Comparison of ENCODE assay signal across 8 mouse cellular contexts in genomic region chr11:72134536-72135382, GRCm38 (mm10). TPM values are rescaled to one million over a fixed set of nuclear protein-coding genes. Genes with fewer than 3 reads are reported as not detected.
DNase-seq lines count a peak whose midpoint lies in the region; ATAC-seq and TF ChIP-seq lines count a peak whose summit lies in the region.

No protein-coding gene starts in this region.

- H3K9me3 ChIP-seq in forebrain, postnatal 0 days (ENCODE audit: low read length), result no peaks in the 10 kb centered on the region
- no peaks in the 10 kb centered on the region for H3K9me3 ChIP-seq in midbrain, embryonic 11.5 days (ENCODE audit: control insufficient read depth, low read length)

- peak overlapping the region; percentile 98 for H3K4me2 ChIP-seq in forebrain, postnatal 0 days (ENCODE audit: low read depth)
- H3K4me2 ChIP-seq in midbrain, embryonic 11.5 days, result peak overlapping the region; percentile 99

- no peak for DNase-seq in kidney, adult 2 months
- DNase-seq in kidney, postnatal 4 days, result no peak
- peak; percentile 59 to 63 for DNase-seq in cerebellum, adult 18-20 months
- DNase-seq in forebrain, postnatal 0 days, result no peak
- peak; percentile 92 for DNase-seq in midbrain, embryonic 11.5 days (ENCODE audit: low spot score, missing footprints)
- DNase-seq in layer of hippocampus, postnatal 14 days (ENCODE audit: low spot score in 2 of 2), result no peak
- no peak for DNase-seq in adipocyte (ENCODE audit: low spot score)

- peak; percentile 21; the same call in 1 of the 2 replicates for ATAC-seq in forebrain, postnatal 0 days
- ATAC-seq in midbrain, embryonic 11.5 days (ENCODE audit: low FRiP score), result peak; percentile 33; the same call in 1 of the 2 replicates
- ATAC-seq in activated CD4-positive, CD25-positive, alpha-beta regulatory T cell, adult 4 months, result no peak

- no peaks in the 10 kb centered on the region for H3K27me3 ChIP-seq in kidney, adult 2 months (replicated peaks; ENCODE audit: control insufficient read depth, insufficient read depth, low read length)
- H3K27me3 ChIP-seq in forebrain, postnatal 0 days (ENCODE audit: insufficient read depth, low read length), result peaks cover 15% of the 10 kb centered on the region; the same call in 1 of the 2 replicates
- peaks cover 47% of the 10 kb centered on the region for H3K27me3 ChIP-seq in midbrain, embryonic 11.5 days (ENCODE audit: control insufficient read depth, insufficient read depth, low read length)

- 31% methylated on average over 24 of the region's 24 CpGs for WGBS in kidney, adult 2 months
- 21% methylated on average over 23 of the region's 24 CpGs for WGBS in forebrain, postnatal 0 days
- whole genome bisulfite sequencing in midbrain, embryonic 11.5 days, result 13% methylated on average over 24 of the region's 24 CpGs

- no peaks in the 10 kb centered on the region for H3K36me3 ChIP-seq in kidney, adult 2 months (ENCODE audit: control insufficient read depth, insufficient read depth, low read length)
- no peaks in the 10 kb centered on the region for H3K36me3 ChIP-seq in forebrain, postnatal 0 days (ENCODE audit: insufficient read depth)
- H3K36me3 ChIP-seq in midbrain, embryonic 11.5 days (ENCODE audit: control insufficient read depth, insufficient read depth, low read length), result no peaks in the 10 kb centered on the region

- H3K9ac ChIP-seq in forebrain, postnatal 0 days, result peak overlapping the region; percentile 77
- peak overlapping the region; percentile 71; the same call in 1 of the 2 replicates for H3K9ac ChIP-seq in midbrain, embryonic 11.5 days (ENCODE audit: low read length)

- peaks cover 3% of the 10 kb centered on the region; the same call in 1 of the 2 replicates for H3K4me1 ChIP-seq in kidney, adult 2 months (ENCODE audit: control insufficient read depth, insufficient read depth, low read length)
- H3K4me1 ChIP-seq in forebrain, postnatal 0 days (ENCODE audit: insufficient read depth), result no peaks in the 10 kb centered on the region
- peaks cover 12% of the 10 kb centered on the region for H3K4me1 ChIP-seq in midbrain, embryonic 11.5 days (ENCODE audit: control insufficient read depth, insufficient read depth, low read length)

- TF ChIP-seq POLR2A in kidney, adult 2 months (IDR thresholded peaks at IDR 0.05; ENCODE audit: low read depth, low read length), result no peak

- peak overlapping the region; percentile 62 for H3K4me3 ChIP-seq in kidney, adult 2 months (ENCODE audit: insufficient read depth, low read depth, low read length)
- H3K4me3 ChIP-seq in forebrain, postnatal 0 days (ENCODE audit: low read depth, low read length), result peak overlapping the region; percentile 70
- peak overlapping the region; percentile 69 for H3K4me3 ChIP-seq in midbrain, embryonic 11.5 days (ENCODE audit: low read depth, low read length)

- no peak for TF ChIP-seq CTCF in kidney, adult 2 months (conservative IDR thresholded peaks at IDR 0.05; ENCODE audit: insufficient read depth, insufficient read length, low read depth, low read length)
- no peak for TF ChIP-seq CTCF in forebrain, postnatal 0 days (IDR thresholded peaks at IDR 0.05; ENCODE audit: low read depth)

- H3K27ac ChIP-seq in kidney, adult 2 months (ENCODE audit: insufficient read depth, low read depth, low read length), result no peak overlapping the region
- H3K27ac ChIP-seq in forebrain, postnatal 0 days (ENCODE audit: low read depth, low read length), result no peak overlapping the region
- no peak overlapping the region for H3K27ac ChIP-seq in midbrain, embryonic 11.5 days (ENCODE audit: low read depth, low read length)

RNA-seq across cellular contexts. Expression of gene Pitpnm3, which starts 0.8 kb away (rescaled TPM):
- 4.7 and 5.5 TPM in 2 replicates for polyA plus RNA-seq in kidney, adult 2 months (2012; rRNA removed)
- 7.8 and 14.0 TPM in 2 replicates for total RNA-seq in forebrain, postnatal 0 days (2014; rRNA removed)
- polyA plus RNA-seq in forebrain, postnatal 0 days (2015; fragmentation: Nextera tagmentation; extraction: Ambion mirVana), result 1.9 and 3.2 TPM in 2 replicates
- polyA plus RNA-seq in midbrain, embryonic 11.5 days (2014; fragmentation: Nextera tagmentation; extraction: Ambion mirVana), result 0.56 and 0.99 TPM in 2 replicates
- 10 to 100 TPM; 20.9 to 22.2 TPM for total RNA-seq in layer of hippocampus, postnatal 14 days (2021)
- not detected for polyA plus RNA-seq in activated CD4-positive, CD25-positive, alpha-beta regulatory T cell, adult 4 months (2017; shearing (Covaris generic))

Comparison
In these comparisons a context has a peak if more than half of its experiments do, and no peak if none do; other contexts are left out.
1. DNase-seq: peak in cerebellum, adult 18-20 months (2 of 2) and midbrain, embryonic 11.5 days (single experiment); none in kidney, adult 2 months (single experiment), kidney, postnatal 4 days (0 of 2), forebrain, postnatal 0 days (single experiment), layer of hippocampus, postnatal 14 days (0 of 2) and adipocyte (single experiment).
2. Peak in every context shown above with its lines, with median percentiles within 50 percentile points of each other: H3K4me3 ChIP-seq.